Mouse (Mus musculus): Measurements from ENCODE around the gene Eif4a2.

The Eif4a2 gene

GRCm38 (mm10) chr16:23140911-23141310, 33.7 kb downstream of the Eif4a2 start:
- DNase-seq (ENCODE audit: low read depth), result no peak

GRCm38 (mm10) chr16:23144326-23144725, 37.1 kb downstream of the Eif4a2 start:
- DNase-seq (ENCODE audit: low read depth), result peak; percentile 84

- no peak for DNase-seq (ENCODE audit: low read depth)
These were observed 38.0 kb downstream of the Eif4a2 start for GRCm38 (mm10) chr16:23145211-23145610.

GRCm38 (mm10) chr16:23146280-23146679, 39.0 kb downstream of the Eif4a2 start, which contains the start of gene Adipoq:
Gene Adipoq, plus strand, starts transcription at chr16:23146536.
- DNase-seq (ENCODE audit: low read depth), result no peak

GRCm38 (mm10) chr16:23148936-23149335, 41.7 kb downstream of the Eif4a2 start:
- DNase-seq (ENCODE audit: low read depth), result no peak

- DNase-seq (ENCODE audit: low read depth), result no peak
These were observed 42.2 kb downstream of the Eif4a2 start for GRCm38 (mm10) chr16:23149396-23149795.

GRCm38 (mm10) chr16:23151423-23151822, 44.2 kb downstream of the Eif4a2 start:
- DNase-seq (ENCODE audit: low read depth), result peak; percentile 52

GRCm38 (mm10) chr16:23154261-23154660, 47.0 kb downstream of the Eif4a2 start:
- no peak for DNase-seq (ENCODE audit: low read depth)

GRCm38 (mm10) chr16:23157013-23157412, 49.8 kb downstream of the Eif4a2 start:
- DNase-seq (ENCODE audit: low read depth), result no peak

GRCm38 (mm10) chr16:23158292-23158691, 51.0 kb downstream of the Eif4a2 start:
- DNase-seq (ENCODE audit: low read depth), result no peak

- no peak for DNase-seq (ENCODE audit: low read depth)
These were observed 51.7 kb downstream of the Eif4a2 start for GRCm38 (mm10) chr16:23158957-23159356.

- DNase-seq (ENCODE audit: low read depth), result peak; percentile 79
These were observed 52.5 kb downstream of the Eif4a2 start for GRCm38 (mm10) chr16:23159749-23160148.

GRCm38 (mm10) chr16:23162116-23162515, 54.9 kb downstream of the Eif4a2 start:
- DNase-seq (ENCODE audit: low read depth), result peak; percentile 94

All from 416B (cell line).